Mouse (Mus musculus) testis, adult 2 months (tissue): ENCODE data around the gene Dnah9.

Experiments used
- CTCF ChIP-seq: fragments of 200-500 bp; IDR thresholded peaks from 2 replicates; pipeline ENCODE4 v1.5.1; 2012; ENCODE audit warnings: low read depth, mild to moderate bottlenecking, inconsistent platforms, low read length, moderate library complexity; ENCODE audit not compliant: control insufficient read depth, insufficient read depth, insufficient replicate concordance
- POLR2A ChIP-seq: fragments of 200-500 bp; IDR thresholded peaks from 2 replicates; pipeline ENCODE4 v1.6.1; 2012; ENCODE audit warnings: low read depth, mild to moderate bottlenecking, inconsistent platforms, low read length, moderate library complexity; ENCODE audit not compliant: control insufficient read depth

DNA sequence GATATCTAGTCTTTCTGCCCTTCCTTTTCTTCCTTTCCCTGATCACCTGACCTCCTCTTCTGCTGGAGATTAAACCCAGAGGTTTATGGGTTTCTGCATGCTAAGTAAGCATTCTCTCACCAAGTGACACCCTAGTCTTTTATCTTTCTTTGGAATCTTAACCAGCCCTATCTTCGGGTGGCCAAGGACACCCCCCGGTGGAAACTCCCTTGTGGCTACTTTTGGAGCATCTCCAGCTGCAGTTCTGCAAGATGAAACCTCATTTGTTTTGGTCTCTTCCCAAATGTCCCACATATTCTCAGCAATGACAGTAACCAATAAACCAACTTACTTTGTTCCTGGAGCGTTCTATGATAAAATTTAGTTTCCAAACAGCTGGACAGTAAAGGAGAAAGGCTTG is 109.4 kb downstream of the Dnah9 start:
- no peak for TF ChIP-seq CTCF
- TF ChIP-seq POLR2A, result no peak
